Mouse (Mus musculus) CH12.LX (cell line): ENCODE measurements at regions not wholly inside any gene's neighbourhood (a gene's known extent, or its start where the extent isn't known, plus 50 kb on each side); places are given as distances from the start of the nearest gene placed in this dataset.

Experiments used
- DNase-seq: peaks from one replicate; pipeline ENCODE4 v3.0.0-alpha.2; 2013; ENCODE audit errors: extremely low read depth
- H3K27ac ChIP-seq: 2 replicates; pipeline ENCODE4 v1.5.1; 2012; ENCODE audit warnings: low read depth, mild to moderate bottlenecking, control low read depth, moderate library complexity; ENCODE audit not compliant: insufficient read depth
- H3K27me3 ChIP-seq: replicated peaks from 2 replicates; pipeline ENCODE3; 2012; ENCODE audit warnings: inconsistent platforms
- H3K36me3 ChIP-seq, 2 experiments: replicated peaks in 1 of 2; 2 replicates each; pipeline versions ENCODE3 to v1.6.1; 2012; ENCODE audit warnings: inconsistent platforms in 1 of 2, low read length in 1 of 2, mild to moderate bottlenecking in 1 of 2, mixed read lengths in 1 of 2, moderate library complexity in 1 of 2; ENCODE audit not compliant: control insufficient read depth in 1 of 2, insufficient read depth in 1 of 2
- H3K4me1 ChIP-seq, 2 experiments: 2 replicates each; pipeline ENCODE4 v1.6.1; 2012; ENCODE audit warnings: inconsistent platforms in 1 of 2, moderate library complexity in 1 of 2; ENCODE audit not compliant: insufficient read depth in 2 of 2, control insufficient read depth in 1 of 2
- H3K4me2 ChIP-seq: 2 replicates; pipeline ENCODE4 v1.6.1; 2012; ENCODE audit warnings: low read depth, mild to moderate bottlenecking, control low read depth; ENCODE audit not compliant: poor library complexity, insufficient read depth, severe bottlenecking
- H3K4me3 ChIP-seq, 3 experiments: fragments of 150-350 bp in 1 of 3; sonication (generic) in 1 of 3; replicated peaks in 1 of 3; 2 replicates each; pipeline versions ENCODE3 to v1.5.1; 2011 to 2012; ENCODE audit warnings: low read depth in 2 of 3, low read length in 2 of 3, mild to moderate bottlenecking in 2 of 3, moderate library complexity in 2 of 3, control low read depth in 1 of 3, improper control_type of control experiment in 1 of 3, inconsistent platforms in 1 of 3, mixed read lengths in 1 of 3; ENCODE audit not compliant: poor library complexity in 1 of 3
- H3K79me2 ChIP-seq: replicated peaks from 2 replicates; pipeline ENCODE4 v1.6.1; 2012; ENCODE audit warnings: mild to moderate bottlenecking, moderate library complexity; ENCODE audit not compliant: control insufficient read depth, poor library complexity, insufficient read depth, severe bottlenecking; ENCODE audit errors: extremely low read depth
- H3K9ac ChIP-seq: 2 replicates; pipeline ENCODE4 v1.6.1; 2012; ENCODE audit warnings: low read depth, mild to moderate bottlenecking, control low read depth, moderate library complexity; ENCODE audit not compliant: insufficient read depth
- H3K9me3 ChIP-seq: replicated peaks from 2 replicates; pipeline ENCODE3; 2012; ENCODE audit warnings: low read length, inconsistent platforms, mixed read lengths
- BHLHE40 ChIP-seq: IDR thresholded peaks from 2 replicates; pipeline ENCODE4 v1.6.1; 2011; ENCODE audit warnings: mild to moderate bottlenecking, low read depth, low read length, improper control_type of control experiment
- ETS1 ChIP-seq: conservative IDR thresholded peaks from 2 replicates; pipeline ENCODE4 v1.6.1; 2012; ENCODE audit warnings: low read depth, mild to moderate bottlenecking, inconsistent platforms, low read length, improper control_type of control experiment, moderate library complexity
- GABPA ChIP-seq: IDR thresholded peaks from 2 replicates; pipeline ENCODE4 v1.6.1; 2012; ENCODE audit warnings: low read depth, low read length, improper control_type of control experiment, inconsistent platforms; ENCODE audit not compliant: insufficient replicate concordance
- JUND ChIP-seq: conservative IDR thresholded peaks from 2 replicates; pipeline ENCODE4 v1.6.1; 2011; ENCODE audit warnings: low read depth, low read length, improper control_type of control experiment
- MAFK ChIP-seq: IDR thresholded peaks from 2 replicates; pipeline ENCODE4 v1.6.1; 2011; ENCODE audit warnings: low read length, improper control_type of control experiment; ENCODE audit not compliant: insufficient replicate concordance
- MEF2A ChIP-seq: IDR thresholded peaks from 2 replicates; pipeline ENCODE4 v1.6.1; 2014; ENCODE audit warnings: low read depth, mild to moderate bottlenecking, inconsistent platforms, low read length, improper control_type of control experiment, borderline replicate concordance
- MYC ChIP-seq: IDR thresholded peaks from 2 replicates; pipeline ENCODE4 v1.6.1; 2011; ENCODE audit warnings: low read depth, mild to moderate bottlenecking, improper control_type of control experiment, low read length
- NELFE ChIP-seq: IDR thresholded peaks from 2 replicates; pipeline ENCODE4 v1.6.1; 2011; ENCODE audit warnings: low read depth, low read length, improper control_type of control experiment
- NRF1 ChIP-seq: IDR thresholded peaks from 2 replicates; pipeline ENCODE4 v1.6.1; 2014; ENCODE audit warnings: low read depth, mild to moderate bottlenecking, inconsistent platforms, low read length, improper control_type of control experiment, moderate library complexity
- SMC3 ChIP-seq: IDR thresholded peaks from 2 replicates; pipeline ENCODE4 v1.6.1; 2011; ENCODE audit warnings: low read depth, low read length, improper control_type of control experiment
- TCF12 ChIP-seq: IDR thresholded peaks from 2 replicates; pipeline ENCODE4 v1.6.1; 2014; ENCODE audit warnings: low read depth, mild to moderate bottlenecking, inconsistent platforms, low read length, improper control_type of control experiment
- USF2 ChIP-seq: conservative IDR thresholded peaks from 2 replicates; pipeline ENCODE4 v1.6.1; 2011; ENCODE audit warnings: low read depth, low read length, improper control_type of control experiment
- ZC3H11A ChIP-seq: IDR thresholded peaks from 2 replicates; pipeline ENCODE4 v1.6.1; 2012; ENCODE audit warnings: low read depth, mild to moderate bottlenecking, inconsistent platforms, low read length, improper control_type of control experiment
- ZNF384 ChIP-seq: IDR thresholded peaks from 2 replicates; pipeline ENCODE4 v1.6.1; 2012; ENCODE audit warnings: low read depth, low read length, improper control_type of control experiment, inconsistent platforms
- dilution Hi-C: fragments of 300-500 bp; cut with MboI; formaldehyde crosslinking; loops from 2 replicates; pipeline ENCODE4 v1.14.3; 2020; ENCODE audit warnings: low sequenced_read_pairs; ENCODE audit not compliant: extremely low pct_unique_long_range_greater_than_20kb, extremely low pct_ligation_motif_present
- in situ Hi-C: fragments of 300-500 bp; cut with MboI; formaldehyde crosslinking; loops from 3 replicates; pipeline ENCODE4 v1.14.3; 2019; ENCODE audit warnings: low sequenced_read_pairs, low pct_ligation_motif_present, low pct_unique_long_range_greater_than_20kb, mixed read lengths

DNA sequence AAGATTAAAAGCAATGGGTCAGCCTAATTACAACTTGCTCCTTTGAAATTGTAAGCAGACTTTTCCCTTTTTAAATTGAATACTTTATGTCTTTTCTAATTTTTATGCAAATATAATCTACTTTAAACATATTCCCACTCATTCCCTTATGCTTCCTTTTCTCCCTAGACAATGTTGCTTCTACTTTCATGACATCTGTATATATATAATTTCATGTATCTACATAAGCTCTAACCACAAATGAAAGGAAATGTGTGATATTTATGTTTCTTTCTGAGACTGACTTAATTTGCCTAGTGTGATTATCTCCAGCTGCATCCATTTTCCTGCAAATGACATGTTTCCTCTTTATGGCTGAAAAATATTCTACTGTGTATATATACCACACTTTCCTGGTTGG, 77.9 kb upstream of the Nampt start:
- TF ChIP-seq JUND (no peak), SMC3 (no peak), ZC3H11A (no peak), MEF2A (no peak)
- Histone ChIP-seq H3K9me3 (no peaks in the 10 kb centered on the region), H3K27me3 (no peaks in the 10 kb centered on the region), H3K4me3 (no peak overlapping the region), H3K4me2 (no peak overlapping the region), H3K27ac (no peak overlapping the region), H3K36me3 (no peaks in the 10 kb centered on the region), H3K9ac (no peak overlapping the region), H3K79me2 (no peaks in the 10 kb centered on the region), H3K4me1 (no peaks in the 10 kb centered on the region)
- dilution Hi-C loops (no loop called here), in situ Hi-C loops (no loop called here)
- DNase-seq, result no peak

DNA sequence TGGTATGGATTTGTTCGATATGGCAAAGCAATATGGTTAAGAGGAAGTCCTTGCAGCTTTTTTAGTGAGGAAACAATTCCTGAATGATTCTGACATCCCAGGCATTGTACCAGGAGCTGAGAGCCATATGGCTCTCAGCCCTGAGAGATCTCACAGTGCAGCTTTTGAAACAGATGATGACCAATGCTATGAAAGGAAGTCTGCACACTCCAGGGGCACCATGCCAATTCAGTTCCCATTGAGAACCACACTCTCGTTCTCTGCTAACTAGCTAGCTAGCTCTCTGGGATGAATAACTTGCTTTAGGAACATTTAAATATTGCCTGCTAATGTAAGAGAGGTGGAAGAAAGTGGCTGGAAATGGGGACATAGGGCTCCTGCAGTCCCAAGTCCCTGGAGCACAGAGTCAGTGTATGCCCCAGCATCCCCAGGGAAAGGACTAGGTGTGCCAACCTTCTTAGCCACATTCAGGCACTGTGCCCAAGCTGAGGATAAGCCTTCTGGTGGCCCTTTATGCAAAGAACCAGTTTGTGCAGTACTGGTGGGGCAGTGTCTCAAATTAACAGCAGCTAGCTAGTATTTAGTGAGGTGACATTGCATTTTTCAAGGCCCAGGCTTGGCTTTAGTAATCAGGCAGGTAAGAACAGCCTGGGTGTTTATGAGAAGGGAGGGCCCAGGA, 61.8 kb upstream of the Nampt start:
- no peak for TF ChIP-seq ZNF384
- TF ChIP-seq BHLHE40, result no peak
- no peak for TF ChIP-seq USF2
- TF ChIP-seq MYC, result no peak
- TF ChIP-seq GABPA, result no peak
- no peak for TF ChIP-seq MAFK
- TF ChIP-seq NRF1, result no peak
- no peak for TF ChIP-seq NELFE
- no peak for TF ChIP-seq TCF12
- Histone ChIP-seq H3K4me2 (no peak overlapping the region), H3K4me1 (peaks cover 2 to 31% of the 10 kb centered on the region in 2 experiments; a peak in 3 of 4 replicates), H3K36me3 (no peaks in the 10 kb centered on the region), H3K27ac (no peak overlapping the region), H3K9me3 (no peaks in the 10 kb centered on the region), H3K4me3 (no peak overlapping the region), H3K27me3 (no peaks in the 10 kb centered on the region), H3K79me2 (no peaks in the 10 kb centered on the region), H3K9ac (no peak overlapping the region)
- dilution Hi-C loops, result no loop called here
- in situ Hi-C loops, result no loop called here
- no peak for DNase-seq

DNA sequence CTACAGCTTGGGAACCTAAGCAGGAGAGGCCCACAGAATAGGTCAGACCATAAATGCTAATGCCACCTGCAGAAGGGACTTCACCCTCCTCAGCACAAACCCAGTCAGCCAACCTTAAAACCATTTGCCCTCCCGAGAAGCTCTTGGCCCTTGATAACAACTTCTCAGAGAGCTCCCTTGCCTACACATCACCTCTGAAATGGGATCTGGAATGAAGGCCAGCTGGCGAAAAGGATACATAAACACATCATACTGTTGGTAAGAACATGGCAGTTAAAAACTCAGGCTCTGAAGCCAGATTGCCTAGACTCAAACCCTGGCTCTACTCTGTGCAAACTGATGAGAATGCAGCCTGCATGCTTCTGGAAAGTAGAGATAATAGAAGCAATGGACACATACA, 61.2 kb upstream of the Nampt start:
- no peak for TF ChIP-seq JUND
- TF ChIP-seq ETS1, result no peak
- H3K4me1 ChIP-seq, result peaks cover 2 to 31% of the 10 kb centered on the region in 2 experiments; a peak in 3 of 4 replicates
- no peak overlapping the region for H3K4me2 ChIP-seq
- H3K4me3 ChIP-seq, result no peak overlapping the region
- in situ Hi-C loops, result no loop called here
- H3K36me3 ChIP-seq, result no peaks in the 10 kb centered on the region
- no peaks in the 10 kb centered on the region for H3K9me3 ChIP-seq
- no peaks in the 10 kb centered on the region for H3K27me3 ChIP-seq
- H3K9ac ChIP-seq, result no peak overlapping the region
- no peak for DNase-seq
- H3K79me2 ChIP-seq, result no peaks in the 10 kb centered on the region
- dilution Hi-C loops, result no loop called here
- no peak overlapping the region for H3K27ac ChIP-seq
